Mouse (Mus musculus) CH12F3 (cell line): Measurements from ENCODE around the gene Ezr.

Source experiments
- in situ Hi-C: fragments of 300-500 bp; cut with MboI; formaldehyde crosslinking; loops from 2 replicates; pipeline ENCODE4 v1.14.3; 2020; ENCODE audit warnings: low sequenced_read_pairs

The Ezr gene

DNA sequence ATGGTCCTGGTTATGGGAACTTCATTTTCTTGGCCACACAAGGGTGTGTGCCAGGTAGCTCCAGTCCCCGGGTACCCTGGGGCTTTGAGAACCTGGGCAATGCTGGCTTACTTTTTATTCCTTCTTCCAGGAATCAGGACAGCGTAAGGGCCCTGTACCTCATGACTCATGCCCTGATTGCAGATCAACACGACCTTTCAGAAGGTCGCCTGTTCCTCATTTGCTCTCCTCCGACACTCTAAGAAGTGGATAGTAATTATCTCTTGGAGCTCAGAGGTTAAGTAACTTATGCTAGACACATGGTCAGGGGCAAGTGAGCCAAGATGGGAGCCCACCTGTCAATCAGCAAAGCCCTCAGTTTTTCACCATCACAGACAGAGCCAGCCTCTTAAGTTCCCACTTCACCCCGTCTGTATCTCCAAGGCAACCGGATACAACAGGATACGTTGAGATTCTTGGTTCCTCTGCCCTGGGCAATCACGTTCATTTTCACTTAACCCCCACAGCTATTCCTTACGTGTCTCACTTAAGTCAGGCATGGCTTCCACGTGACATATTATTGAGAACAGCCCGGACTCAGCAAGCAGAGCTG, 11.7 kb upstream of the Ezr start:
- in situ Hi-C loops: no loop called here

DNA sequence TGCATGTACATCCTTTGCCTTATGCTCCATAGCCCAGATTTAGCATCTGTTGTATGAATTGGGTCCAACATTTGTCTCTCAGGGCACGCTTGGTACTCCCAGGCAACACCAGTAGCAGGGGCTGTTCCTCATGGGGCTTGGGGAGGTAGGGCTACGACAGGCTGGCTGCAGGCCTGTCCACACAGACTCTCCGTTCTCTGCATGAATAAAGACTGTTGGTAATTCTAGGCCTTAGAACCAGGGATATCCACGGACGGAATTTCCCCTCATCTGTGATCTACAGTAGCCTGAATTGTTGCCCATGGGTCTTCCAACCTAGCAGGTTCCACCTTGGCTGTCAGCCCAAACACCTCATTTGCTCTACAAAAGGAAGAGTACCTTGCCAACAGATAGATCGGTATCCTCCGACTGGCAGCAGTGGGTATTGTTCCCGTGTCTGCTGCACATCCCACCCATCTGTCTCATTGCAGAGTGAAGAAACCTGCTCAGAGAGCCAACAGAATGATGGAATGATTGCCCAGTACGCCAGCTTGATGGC, 7.1 kb upstream of the Ezr start:
- in situ Hi-C loops: loop anchor here (5.0 kb wide), 1 partner anchor 33 kb away; no protein-coding TSS in a partner anchor

DNA sequence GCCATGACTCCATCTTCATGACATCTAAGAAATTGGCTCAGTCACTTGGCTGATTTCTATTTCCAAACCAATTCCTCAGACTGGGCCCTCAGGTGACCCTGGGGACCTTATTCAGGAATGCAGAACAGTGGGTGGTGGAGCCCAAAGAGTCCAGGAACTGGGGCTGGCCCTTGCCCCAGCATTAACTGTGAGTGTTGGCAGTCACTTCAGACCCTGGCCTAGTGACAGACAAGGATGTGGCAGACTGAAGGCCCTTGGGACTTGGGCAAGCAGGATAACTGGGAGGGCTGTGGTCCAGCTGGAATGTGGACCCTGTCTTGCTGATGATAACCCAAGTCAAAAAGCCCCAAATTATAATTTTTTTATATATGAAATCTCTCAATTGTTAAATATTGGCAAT, 6.5 kb upstream of the Ezr start:
- in situ Hi-C loops: loop anchor here (5.0 kb wide), 1 partner anchor 33 kb away; no protein-coding TSS in a partner anchor

DNA sequence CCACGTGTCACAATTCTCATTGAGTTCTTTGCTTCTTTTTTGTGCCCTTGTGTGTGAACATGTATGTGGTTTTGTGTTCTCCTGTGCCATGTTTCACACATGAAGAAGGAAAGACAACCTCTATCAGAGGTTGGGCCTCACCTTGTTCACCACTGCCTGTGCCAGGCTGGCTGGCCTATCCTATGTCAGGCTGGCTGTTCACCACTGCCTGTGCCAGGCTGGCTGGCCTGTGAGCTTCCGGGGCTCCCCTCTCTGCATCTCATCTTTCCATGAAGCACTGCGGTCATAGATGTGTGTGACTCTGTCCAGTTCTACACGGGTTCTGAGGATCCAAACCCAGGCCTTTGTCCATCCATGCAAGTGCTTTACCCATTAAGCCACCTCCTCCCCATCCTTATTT, 4.7 kb upstream of the Ezr start:
- in situ Hi-C loops: loop anchor here (5.0 kb wide), 1 partner anchor 35 kb away; no protein-coding TSS in a partner anchor

DNA sequence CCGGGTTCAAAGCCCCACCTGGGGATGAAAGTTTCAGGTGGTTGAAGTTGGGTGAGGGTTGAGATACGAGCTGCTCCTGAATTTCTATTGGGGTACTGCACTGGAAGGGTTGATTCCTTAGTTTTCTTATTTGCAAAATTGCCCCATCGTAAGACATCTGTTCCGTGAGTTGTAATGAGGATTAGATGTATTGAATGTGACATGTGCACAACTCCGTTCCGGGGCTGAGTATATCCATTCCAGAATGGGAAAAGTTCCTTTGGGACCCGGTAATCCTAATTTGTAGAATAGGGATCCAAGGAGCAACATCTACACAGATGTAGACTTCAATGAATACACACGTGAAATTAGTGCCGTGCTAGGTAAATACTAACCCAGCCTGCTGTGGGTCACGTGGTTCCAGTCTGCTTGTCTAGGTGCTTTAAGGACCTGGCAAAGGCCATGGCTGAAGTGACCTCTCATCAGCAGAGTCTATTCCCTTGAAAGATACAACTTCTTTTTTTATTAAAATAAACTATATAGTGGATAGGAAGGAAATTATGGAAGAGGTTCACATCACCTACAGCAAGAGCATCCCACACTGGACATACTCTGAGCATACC, 1.3 kb upstream of the Ezr start:
- in situ Hi-C loops: no loop called here

DNA sequence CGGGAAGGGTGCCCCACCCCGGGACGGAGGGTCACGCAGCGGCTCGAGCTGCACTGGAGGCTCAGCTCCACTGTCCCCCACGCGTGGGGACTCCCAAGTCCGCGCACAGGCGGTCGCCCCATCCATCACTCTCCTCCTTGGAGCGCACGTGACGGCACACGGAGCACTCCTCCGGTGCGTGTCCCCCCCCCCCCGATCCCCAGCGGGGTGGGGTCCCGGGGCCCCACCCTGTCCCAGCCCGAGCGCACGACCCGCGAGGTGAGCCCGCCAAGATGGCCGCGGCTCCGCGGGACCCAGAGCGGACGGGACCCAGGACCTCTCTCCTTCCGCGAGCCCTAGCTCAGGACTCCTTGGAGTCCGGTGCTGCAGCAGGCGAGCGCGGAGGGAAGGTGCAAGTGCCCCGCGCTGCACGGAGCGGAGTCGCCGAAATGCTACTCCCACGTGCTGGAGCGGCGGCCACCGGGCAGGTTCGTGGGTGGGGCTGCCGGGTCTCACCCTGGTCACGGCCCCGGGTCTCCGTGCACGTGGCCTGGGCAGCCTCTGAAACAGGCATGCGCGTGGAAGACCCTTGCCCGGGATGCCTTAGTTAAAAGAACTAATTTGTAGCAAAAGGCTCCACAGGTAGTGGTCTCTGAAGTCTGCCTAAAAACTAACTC, 550 bp upstream of the Ezr start:
- in situ Hi-C loops: no loop called here

DNA sequence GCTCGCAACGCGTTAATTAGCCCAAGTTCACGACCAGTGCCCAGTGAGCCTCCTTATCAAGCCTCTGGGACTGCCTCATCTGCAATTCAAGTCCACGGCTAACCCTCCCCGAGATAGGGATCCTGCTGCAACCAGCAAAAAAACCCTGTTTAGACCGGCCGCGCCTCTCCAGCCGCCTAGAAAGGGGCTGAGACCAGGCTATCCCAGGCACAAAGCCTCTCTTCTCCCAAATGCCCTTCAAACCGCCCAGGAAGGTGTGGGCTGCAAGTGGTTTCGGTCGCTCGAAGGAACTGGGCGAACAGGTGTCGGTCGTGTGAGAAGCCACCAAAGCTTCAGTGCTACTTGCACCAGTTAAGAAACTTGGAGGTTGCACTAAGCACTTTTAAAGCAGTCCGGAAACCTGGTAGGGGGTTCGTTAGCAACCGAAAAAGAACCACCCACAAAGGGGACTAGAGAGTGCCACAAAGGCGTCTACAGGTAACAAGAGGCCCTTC, 504 bp downstream of the Ezr start:
- in situ Hi-C loops: no loop called here

DNA sequence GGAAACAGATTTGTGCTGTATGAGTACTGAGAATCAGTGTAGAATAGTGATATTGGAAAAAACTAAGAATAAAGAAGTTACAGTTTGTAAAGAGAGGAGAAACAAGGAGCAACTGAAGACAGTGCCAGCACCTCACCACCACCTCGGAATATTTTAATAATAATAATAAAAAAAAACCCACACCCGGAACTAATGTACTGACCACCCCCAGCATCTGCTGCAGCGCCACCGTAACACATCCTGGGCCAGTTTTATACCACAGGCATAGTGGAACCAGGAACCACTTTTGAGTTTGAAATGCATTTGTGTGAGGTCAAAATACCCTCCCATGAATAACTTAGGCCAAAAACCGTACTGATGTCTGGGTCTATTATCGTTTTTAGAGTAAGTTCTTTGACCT, 1.3 kb downstream of the Ezr start:
- in situ Hi-C loops: no loop called here

DNA sequence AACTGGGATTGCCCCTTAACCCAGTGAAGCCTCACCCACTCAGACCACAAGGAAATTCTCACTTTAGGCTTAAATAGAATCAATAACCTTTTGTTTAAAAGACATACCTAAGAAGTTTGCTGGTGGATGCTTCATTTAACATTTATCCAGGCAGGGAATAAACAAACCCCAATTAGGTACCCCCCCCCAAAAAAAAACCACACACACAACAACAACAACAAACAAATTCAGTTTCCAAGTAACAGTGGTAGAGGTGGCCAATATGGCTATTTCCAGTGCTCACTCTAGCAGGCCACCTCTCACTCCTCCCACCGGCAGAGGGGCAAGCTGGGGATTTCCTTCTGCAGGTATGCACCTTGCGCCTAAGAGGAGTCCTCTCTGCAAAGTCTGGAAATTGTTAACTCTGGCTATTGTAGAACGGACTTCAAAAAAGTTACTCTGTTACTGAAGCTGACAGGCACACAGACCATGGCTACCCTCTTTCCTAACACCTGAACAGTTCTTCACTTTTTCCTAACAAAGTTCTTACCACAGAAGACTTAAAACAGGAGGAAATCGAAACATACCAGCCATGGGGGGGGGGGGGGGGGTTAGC, 2.0 kb downstream of the Ezr start:
- in situ Hi-C loops: no loop called here

DNA sequence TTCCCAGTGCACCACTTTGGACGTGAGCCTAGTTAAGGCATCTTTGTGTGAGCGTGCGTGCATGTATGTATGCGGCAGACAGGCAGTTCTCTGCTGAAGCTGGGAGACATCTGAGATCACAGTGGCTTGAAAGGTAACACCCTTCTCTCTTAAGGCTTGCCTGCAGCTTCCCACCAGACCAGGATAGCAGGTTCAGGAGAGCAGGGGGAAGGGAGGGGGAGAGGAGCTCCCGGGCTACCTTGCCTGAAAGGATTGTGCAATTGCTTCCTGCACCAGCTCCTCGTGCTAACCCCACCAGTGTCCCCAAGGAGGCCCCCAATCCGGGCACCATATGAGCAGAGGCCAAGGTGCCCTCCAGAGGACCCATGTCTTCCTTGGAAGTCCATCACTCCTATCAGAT, 3.0 kb downstream of the Ezr start:
- in situ Hi-C loops: no loop called here

DNA sequence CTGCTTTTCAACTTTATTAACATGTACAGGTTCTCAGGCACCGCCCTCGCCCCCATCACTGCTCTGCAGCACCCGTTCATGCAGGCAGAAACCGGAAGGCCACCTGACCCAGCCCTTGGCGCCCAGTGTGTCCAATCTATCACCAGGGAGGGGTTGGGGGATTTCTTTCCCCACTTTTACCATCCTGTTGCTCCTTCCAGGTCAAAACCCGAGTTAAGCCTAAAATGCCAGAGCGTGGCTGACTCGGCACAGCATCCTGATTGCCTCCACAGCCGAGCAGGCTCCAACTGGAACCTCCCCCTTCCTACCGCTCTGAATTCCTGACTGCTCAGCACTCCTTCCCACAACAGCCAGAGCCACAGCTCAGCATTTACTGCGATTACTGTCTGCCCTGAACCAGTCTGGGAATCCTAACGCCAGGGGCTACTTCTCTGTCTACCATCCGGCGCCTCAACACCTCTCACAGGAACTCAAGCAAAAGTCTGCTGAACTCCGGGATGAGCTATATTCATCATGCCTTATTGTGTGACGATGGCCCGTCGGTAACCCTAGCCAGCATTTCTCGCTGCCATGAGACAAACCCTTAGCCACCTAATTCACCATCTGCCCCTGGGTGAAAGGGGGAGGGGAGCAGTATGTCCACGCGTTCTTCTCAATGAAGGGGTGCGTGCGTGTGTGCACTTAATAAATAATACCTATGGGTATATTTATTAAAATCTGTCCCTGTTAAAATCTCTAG, 3.6 kb downstream of the Ezr start:
- in situ Hi-C loops: no loop called here

DNA sequence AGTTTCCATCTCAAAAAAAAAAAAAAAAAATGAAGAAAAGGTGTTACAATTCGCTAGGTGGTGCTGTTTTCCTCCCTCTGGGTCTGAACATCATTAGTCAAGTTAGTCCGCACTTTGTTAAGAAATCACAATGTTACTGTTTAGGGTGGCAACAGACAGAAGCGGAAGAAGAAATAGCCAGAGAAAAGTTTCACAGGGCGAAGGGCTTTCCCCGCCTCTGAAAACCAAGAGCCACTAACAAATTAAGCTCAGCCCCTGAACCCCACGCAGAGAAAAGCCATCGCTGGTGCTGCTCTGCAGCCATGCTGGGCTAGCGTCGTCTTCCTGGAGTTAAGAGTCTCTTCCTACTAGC, 4.3 kb downstream of the Ezr start:
- in situ Hi-C loops: no loop called here

DNA sequence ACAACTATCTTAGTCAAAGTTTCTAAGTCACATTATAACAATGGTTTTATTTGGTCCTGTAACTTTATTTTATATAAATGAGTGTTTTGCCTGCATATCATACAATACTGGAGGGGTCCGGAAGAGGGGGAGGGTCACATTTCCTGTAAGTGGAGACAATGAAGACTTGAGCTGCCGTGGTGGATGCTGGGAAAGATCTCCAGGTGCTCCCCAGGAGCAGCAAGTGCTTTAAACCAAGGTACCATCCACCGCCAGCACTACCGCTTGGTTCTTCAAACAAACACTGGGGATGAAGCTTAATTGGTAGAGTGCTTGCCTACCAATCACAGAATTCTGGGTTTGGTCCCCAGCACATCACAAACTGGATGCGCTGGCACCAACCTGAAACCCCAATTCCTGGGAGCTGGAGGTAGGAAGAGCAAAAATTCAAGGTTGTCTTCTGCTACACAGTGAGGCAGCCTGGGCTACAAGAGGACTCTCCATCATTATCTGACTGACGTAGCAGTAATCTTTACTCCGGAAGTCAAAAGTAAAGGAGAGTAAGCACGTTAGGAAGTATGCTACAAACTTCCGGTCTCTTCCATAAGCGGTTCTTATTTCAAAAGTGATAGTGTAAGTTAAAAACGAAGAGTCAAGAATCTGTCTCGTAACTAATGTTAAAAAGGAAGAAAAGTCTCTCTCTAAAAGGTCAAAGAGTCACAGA, 4.8 kb downstream of the Ezr start:
- in situ Hi-C loops: no loop called here

DNA sequence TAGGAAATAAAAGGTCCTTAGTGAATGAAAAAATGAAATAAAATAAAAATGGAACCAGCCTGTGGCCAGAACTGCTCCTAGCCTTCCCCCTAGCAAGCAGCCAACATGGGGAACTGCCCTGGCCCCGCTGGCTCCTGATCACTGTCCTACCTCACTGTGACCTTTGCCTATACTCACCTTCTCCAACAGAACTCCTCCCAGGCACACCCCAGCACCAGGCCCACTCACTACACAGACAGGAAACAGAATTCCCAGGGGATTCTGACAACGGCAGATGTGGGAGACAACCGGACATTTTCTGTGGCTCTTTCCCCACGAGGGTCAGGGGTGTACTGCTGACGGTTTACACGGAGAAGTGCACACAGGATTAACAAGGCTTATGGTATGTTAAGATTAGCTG, 5.5 kb downstream of the Ezr start:
- in situ Hi-C loops: no loop called here

DNA sequence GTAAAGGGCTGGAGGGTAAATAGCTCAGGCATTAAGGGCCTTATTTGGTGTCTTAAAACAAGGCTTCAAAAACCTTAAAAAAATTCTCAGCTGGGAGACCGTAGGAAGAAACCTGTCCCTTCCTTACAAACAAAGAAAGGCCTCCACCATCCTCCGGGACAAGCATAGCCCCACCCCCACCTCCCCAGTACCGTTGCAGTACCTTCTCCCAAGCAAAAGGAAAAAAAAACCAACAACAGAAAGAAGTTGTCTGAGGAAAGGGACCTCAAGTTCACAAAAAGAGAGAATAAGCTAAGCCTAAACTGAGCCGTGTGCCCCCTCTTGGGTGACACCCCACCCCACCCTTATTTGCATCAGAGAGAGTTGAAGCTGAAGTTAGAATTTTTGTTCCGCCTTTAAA, 6.0 kb downstream of the Ezr start:
- in situ Hi-C loops: no loop called here

DNA sequence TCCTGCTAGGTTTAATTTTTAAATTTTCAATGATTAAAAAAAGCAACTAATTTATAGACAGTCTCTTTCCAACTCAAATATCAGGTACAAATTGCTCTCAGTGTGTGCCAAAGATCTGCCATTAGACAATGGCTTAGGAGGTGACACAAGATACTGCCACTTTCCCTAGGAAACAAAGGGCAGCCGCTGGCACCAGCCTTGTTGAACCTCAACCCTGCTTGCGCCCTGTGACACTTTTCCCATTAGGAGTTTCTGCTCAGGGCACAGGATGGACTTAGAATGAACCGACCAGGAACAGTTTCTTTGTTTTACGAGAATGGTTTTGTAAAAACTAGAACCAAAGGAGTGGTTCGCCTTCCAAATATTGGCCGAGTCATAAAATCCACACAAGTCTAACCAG, 6.5 kb downstream of the Ezr start:
- in situ Hi-C loops: no loop called here

DNA sequence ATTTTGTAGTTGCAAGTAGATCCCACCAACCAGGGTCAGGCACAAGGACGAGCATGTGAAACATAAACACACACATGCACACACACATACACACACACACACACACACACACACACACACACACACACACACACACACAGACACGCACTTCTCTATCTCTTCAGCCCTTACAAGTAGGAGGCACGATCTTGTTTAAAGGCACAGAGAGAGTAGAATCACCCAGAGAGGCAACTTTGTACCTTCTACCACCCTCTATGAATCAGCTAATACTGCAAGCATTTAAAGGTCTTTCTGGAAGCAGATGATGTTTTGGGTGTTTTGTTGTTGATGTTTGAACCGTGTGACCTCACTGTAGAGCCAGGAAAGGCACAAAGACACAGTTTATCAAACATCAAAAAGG, 6.9 kb downstream of the Ezr start:
- in situ Hi-C loops: no loop called here

DNA sequence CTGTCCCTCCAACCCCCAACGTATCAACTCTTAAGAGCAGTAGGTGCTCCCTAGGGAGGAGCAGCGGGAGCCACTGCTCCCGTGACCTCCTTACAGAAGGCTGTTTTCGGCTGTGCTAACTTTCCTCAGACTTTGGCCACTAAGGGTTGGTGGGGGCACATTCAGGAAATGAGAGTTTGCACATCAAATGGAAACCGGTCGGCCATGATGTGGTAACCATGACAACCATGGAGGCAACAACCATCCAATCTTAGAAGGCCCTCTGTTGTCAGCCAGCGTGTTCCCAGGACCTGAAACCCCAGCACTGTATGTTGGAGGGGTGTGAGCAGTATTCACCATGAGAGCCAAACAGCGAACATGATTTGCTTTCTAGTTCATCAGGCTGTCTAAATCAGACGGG, 7.4 kb downstream of the Ezr start:
- in situ Hi-C loops: no loop called here

DNA sequence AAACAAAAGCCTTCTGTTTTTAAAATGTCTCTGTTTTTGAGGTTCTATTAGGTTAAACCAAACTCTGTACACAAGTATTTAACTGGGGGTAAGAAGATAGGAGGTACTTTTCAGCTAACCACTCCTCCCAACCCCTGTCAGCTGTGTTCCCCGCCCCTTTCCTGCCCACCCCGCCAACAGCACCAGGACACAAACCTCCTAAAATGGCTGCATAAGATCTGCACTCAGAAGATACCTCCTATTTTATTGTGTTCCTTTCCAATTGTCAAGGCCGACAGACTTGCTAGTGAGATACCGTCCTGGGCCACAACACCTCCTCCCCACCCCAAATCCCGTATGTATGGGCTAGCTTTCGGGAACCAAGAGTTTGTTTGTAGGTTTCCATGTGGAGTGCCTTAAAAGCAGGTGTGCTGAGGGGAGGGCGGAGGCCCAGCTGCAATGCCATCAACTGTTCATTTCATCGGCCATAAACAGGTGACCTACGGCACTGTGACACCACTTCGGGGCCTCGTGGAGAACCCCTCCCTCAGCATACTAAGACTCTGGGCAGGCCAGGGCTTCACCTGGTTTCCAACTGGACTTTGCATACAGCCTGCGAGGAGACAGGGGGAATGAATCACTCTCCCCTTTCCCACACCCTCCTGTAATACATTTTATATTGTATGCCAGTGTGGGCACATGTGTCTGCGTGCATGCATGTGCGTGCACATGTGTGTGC, 9.2 kb downstream of the Ezr start:
- in situ Hi-C loops: no loop called here

DNA sequence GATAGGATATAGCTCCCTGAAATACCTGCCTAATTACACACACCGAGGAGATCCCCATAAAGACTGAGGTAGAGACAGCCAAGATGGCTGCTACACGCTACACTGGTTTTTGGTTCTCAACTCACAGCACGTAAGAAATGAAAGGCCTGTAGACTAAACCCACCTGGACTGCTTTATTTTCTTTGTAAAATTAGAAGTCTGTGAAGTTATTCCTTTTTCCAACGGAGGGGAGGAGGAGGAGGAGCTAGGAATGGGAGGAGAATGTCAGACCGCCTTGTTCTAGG, 10.2 kb downstream of the Ezr start:
- in situ Hi-C loops: no loop called here
